Mouse (Mus musculus): Measurements from ENCODE around the gene Lyrm4.

Lyrm4 gene

DNA sequence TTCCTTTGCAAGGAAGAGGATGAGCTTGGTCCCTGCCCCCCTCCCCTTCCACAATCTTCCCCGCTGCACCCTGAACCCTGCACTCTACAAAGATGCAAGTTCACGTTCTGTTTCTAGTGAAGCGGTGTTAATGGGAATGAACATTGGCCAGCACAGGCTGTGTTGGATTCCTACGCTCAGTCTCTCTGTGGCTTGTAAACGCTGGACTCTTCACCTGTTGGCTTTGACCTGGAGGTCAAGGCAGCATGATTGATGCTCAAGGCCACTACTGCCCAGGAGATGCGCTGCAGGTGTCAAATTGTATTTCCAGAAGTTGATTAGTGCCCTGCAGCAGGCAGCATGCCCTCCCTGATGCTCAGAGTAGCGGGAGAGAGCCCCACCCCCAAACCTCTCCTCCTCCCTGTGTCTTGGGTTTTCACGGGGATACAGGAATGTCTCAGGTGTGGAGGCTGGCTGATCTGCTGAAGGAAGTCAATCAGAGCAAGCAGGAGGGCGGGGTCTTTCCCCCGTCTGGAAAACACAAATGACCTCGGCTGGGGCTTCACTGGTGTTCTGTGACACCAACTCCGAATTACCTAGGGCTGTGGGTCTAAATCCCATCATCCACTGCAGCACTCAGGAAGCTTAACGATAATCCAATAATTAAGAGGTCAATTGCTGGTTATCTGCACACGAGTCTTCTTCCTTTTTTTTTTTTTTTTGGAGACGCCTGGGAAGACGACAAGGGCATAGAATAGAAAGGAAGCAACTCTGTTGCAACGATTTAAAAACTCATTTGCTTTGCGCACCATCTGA is 177.3 kb downstream of the Lyrm4 start:
- no peak for DNase-seq (ENCODE audit: low read depth, low spot score)

- DNase-seq (ENCODE audit: low read depth, low spot score): no peak
Observed at GRCm38 (mm10) chr13:35937991-35938390, 179.3 kb downstream of the Lyrm4 start.
